Mouse (Mus musculus) retina, postnatal 7 days (tissue): ENCODE data around the gene Ccnl2.

Experiments used
- DNase-seq: peaks from one replicate; pipeline ENCODE4 v3.0.0-alpha.2; 2012; ENCODE audit warnings: low read depth, low spot score

Ccnl2 gene

GRCm38 (mm10) chr4:155863001-155863400 lies 50.7 kb downstream of the Ccnl2 start, which contains the start of gene Tas1r3:
Tas1r3 (minus strand) TSS chr4:155863362.
- no peak for DNase-seq

DNA sequence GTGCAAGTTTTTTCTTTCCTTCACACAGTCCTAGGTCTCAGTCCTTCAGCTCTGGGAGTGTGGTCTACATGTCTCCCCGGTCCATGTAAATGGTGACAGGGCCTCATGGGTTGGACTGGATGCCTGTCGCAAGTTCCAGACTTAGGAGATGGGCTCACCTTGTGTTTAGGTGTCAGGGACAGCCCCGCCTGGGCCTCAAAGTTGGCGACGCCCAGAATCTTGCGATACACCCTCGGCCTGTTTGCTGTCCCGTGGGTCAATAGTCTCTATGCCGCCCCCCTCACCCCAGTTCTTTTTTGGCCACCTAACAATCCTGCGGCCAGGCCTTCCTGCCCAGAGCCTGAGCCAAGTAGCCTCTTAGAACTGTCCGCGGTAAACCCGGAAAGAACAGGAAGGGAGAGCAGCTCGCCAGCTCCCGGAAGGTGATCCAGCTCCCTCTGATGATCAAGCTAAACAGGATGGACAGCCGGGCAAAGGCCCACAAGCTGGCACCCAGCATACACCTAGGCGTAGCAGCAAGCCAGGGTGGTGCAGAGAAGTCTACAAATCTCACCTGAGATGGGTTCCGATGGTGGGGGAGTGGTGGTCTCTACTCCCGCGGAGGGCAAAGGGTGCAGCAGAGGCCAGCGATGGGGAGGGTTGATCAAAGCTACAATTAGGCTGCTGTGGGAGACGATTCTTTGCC lies 56.5 kb downstream of the Ccnl2 start:
- DNase-seq: no peak

- DNase-seq: peak; percentile 92
These were observed 57.2 kb downstream of the Ccnl2 start, which contains the start of the genes Cptp and Ints11 for GRCm38 (mm10) chr4:155869317-155870033. Cptp (minus strand) TSS chr4:155869440. Ints11 (plus strand) TSS chr4:155869546.

DNA sequence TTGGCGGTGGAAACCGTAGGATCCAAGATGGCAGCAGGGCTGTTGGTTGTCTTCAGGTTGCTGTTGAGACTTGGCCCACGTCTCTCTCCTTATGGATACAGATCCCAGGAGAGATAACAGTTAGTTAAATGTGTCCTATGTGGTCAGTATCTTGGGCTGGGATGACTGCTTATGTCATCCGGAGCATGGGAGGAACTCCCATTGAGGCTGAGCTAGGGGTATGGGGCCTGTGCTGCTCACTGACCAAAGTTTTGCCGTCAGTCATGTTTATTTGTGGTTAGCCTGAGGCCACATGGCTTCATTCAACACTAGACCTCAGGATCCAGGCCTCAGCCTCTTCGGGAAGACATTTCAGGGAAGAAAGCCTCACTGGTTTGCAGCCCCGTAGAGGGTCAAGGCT lies 59.1 kb downstream of the Ccnl2 start:
- no peak for DNase-seq
